Mouse (Mus musculus): Measurements from ENCODE around the gene Hivep3.

Hivep3 gene

DNA sequence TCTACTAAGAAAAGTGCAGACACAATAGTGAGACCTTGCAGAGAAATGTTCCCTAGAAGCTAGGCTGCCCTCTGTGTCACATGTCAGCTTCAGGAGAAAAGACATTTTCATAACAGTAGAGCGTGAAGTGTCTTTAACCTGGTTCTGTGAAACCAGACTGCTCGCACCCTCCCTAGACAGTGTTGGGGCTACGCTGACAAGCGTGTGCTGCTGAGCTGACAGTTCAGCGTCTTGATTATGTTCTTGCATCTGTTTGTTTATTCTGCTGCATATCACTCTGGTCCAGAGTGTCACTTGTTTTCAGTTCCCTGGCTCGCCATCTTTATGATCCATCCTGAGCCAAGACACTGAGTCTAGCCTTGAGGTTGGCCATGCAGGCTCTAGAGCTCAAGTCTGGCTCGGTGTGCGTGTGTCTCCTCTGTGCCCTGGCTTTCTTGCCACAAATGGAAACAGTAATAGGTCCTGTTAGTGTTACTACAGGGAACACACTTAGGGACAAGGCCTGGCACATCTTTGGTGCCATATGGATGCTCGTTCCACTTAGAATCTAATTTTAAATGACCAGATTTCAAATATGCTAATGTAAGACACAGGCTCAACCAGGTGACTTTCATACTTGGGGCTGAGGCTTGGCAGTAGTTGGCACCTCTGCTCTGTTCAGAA lies 28.0 kb downstream of the Hivep3 start:
- DNase-seq (ENCODE audit: low spot score) = no peak

GRCm38 (mm10) chr4:119762171-119762570 lies 28.6 kb downstream of the Hivep3 start:
- no peak for DNase-seq (ENCODE audit: low spot score)

DNA sequence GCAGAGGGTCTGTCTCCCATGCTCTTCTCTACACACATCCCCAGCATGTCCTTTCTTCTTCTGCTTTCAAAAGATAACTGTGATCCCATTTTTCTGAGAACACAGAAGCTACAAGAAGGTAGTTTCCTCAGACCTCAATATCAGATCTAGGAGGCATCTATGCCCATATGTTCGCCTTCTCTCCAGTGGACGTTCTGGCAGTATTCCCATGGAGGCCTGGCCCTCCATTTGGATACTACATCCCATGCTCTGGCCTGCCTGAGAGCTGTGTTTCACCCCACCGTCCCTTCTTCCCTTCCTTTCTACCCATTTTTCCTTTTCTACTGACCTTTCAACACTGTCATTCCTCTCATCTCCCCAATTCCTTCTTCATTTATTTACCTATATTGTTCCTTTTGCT lies 34.5 kb downstream of the Hivep3 start:
- no peak for DNase-seq (ENCODE audit: low spot score)

- no peak for DNase-seq (ENCODE audit: low spot score)
Measured at GRCm38 (mm10) chr4:119775913-119776312, 42.3 kb downstream of the Hivep3 start.

DNA sequence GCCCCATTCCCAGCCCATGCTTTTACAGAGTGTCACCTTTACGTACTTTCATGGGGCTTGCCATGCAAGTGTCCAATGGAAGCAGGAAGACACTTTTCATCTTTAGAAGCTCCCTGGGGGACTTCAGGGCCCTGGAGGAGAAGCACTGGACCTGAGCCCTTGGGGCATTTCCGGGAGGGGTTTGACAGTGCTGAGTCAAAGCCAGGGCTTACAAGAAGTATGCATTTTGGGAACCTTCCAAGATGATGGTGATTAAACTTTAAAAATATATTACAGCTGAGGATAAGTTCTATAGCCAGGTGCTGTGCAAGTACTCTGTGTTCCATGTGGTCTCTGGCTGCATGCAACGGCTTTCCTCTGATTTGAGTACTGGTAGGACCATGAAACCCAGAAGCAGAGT lies 43.6 kb downstream of the Hivep3 start:
- no peak for DNase-seq (ENCODE audit: low spot score)

GRCm38 (mm10) chr4:119779561-119780400 lies 46.2 kb downstream of the Hivep3 start:
- DNase-seq (ENCODE audit: low spot score) = no peak

DNA sequence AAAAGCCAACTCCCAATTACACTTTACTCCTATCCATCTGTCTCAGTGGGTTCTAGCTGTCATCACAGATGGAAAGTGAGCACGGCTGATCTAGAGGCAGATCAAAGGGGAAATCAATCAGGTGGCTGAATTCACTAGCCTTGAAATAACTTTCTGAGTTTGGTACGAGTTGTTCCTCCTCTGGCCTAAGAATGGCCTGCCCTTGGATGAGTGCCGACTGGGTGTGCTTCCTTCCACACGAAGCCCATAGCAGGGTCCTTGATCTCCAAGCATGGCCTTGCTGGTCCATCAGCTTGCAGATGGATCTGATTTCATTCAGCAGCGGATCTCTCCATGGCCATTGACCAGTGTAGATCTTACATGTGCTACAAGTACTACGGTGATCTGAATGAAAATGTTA lies 47.3 kb downstream of the Hivep3 start:
- no peak for DNase-seq (ENCODE audit: low spot score)

DNA sequence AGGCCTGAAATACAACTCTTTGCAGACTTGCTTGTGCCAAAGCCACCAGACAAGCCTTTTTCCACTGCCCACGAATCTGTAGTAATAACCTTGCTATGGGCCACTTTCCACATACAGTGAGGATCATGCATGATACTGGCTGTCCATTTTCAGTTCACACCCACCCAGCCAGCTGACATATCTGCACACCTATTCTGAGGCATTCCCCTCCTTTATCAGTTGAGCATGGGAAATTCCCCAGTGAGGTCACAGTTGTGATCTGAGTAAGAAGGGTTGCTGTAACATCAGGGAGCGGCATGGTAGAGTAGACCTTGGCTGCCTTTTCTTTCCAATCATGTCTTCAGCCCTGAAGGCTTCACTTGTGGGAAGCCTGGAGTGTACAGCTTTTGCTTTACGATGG lies 51.4 kb downstream of the Hivep3 start:
- peak; percentile 1 for DNase-seq (ENCODE audit: low spot score)

DNA sequence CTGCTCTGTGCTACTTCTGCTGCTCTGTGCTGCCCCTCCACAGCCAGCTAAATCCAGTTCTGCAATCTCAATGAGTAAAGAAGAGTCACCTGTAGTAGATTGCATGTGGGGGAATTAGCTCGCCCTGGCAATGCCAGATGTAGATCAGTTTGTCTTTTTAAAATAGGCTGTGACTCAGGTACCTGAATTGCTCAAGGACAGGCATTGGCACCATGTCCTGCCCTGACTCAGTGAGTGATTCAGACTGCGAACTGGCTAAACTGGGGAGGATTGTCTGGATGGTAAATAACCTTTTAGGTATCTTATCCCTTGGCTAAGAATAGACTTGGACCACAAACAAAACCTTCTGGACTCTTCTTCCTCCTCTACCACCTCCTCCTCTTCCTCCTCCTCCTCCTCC lies 52.7 kb downstream of the Hivep3 start:
- no peak for DNase-seq (ENCODE audit: low spot score)

DNA sequence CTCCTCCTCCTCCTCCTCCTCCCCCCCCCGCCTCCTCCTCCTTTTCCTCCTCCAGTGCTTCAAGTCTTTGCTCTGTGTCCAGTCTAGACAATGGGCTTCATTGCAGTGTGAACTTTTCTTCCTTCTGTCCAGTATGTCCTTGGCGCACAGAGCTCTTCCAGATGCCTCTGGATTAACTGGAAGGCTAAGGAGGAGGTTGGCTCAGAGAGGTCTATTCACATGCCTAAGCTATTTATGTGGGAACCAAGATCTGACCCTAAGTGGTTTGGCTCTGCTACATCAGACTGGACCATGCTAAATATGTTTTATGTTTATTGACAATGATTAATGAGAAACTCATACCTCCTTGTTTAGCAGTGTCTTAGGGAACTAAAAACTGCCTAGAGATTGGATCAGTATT lies 53.1 kb downstream of the Hivep3 start:
- no peak for DNase-seq (ENCODE audit: low spot score)

DNA sequence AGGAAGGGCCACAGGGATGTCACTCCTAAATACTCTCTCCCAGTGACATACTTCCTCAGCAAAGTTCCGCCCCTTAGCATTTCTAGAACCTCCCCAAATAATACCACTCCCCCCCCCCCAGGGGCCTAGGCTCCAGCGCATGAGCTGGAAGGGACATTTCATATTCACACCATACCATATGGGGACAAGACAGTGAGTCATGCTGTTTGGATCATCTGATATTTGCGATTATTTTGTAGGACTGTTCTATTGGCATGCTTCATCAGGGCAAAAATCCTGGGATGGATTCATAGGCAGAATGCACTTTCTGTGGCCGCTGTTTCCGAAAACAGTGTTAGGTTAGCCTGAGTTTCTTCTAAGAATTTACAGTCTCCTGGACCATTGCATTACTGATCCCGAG lies 55.2 kb downstream of the Hivep3 start:
- DNase-seq (ENCODE audit: low spot score) = no peak

GRCm38 (mm10) chr4:119789495-119790148 lies 56.0 kb downstream of the Hivep3 start:
- no peak for DNase-seq (ENCODE audit: low spot score)

DNA sequence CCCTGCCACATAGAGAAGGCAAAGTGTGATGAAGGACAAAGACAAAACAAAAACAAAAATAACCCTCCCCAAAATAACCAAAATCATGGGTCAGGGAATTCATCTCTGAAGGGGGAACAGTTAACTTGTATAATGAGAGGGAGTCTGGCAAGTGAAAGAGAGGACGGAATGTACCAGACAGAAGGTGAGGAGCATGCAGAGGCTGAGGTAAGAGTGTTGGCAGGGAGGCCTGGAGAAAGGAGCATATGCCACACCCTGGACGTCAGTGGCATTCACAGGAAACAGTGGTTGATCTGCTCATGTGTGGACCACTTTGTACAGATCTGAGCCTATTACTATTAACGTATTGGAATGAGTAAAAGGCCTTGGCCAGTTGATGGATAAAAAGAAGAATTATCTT lies 65.3 kb downstream of the Hivep3 start:
- no peak for DNase-seq (ENCODE audit: low spot score)

DNA sequence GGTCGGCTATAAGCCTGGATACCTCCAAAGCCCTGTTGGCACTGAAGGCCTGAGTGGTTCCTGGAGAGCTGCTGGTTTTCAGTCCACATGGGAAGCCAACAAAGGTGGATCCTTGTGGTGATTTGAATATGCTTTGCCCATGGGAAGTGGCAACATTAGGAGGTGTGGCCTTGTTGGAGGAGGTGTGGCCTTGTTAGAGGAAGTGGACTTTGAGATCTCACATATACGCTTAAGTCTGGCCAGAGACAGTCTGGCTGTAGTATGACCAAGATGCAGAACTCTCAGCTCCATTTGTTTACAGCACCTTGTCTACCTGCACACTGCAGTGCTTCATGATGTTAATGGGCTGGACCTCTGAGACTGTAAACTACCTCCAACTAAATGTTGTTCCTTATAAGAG lies 73.0 kb downstream of the Hivep3 start:
- DNase-seq (ENCODE audit: low spot score) = no peak

DNA sequence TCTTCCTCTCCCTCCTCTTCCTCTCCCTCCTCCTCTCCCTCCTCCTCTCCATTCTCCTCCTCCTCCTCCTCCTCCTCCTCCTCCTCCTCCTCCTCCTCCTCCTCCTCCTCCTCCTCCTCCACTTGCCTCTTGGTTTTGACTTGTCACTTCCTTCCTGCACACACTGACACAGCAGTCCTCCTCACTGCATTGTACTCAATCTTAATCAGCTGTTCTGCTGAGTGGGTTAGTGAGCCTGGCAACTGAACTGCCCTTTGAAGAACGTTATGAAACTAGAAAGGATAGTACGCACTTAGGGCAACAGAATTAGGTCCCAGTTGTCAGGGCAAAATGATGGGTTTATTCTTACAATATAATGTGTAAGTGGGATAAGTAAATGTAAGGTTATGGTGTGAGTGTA lies 73.8 kb downstream of the Hivep3 start:
- no peak for DNase-seq (ENCODE audit: low spot score)

DNA sequence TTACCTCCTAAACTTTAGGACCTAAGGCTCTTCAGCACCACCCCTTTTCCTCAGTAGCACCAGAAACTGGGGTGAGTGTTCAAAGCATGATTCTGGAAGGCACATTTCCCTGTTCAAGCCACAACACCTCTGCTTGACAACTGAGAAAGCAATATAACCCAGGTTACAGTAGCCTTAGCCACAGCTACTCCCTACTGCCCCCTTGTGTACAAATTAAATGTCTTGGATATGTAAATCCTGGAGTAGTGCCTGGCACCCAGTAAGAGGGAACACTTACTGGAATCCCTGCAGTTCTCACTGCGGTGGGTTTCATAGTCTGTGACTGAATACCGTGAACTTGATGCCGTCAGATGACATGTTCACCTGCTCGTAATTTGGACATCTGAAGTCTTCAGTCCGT lies 75.7 kb downstream of the Hivep3 start:
- DNase-seq (ENCODE audit: low spot score) = peak; percentile 18

- no peak for DNase-seq (ENCODE audit: low spot score)
Measured at GRCm38 (mm10) chr4:119812775-119813174, 79.2 kb downstream of the Hivep3 start.

GRCm38 (mm10) chr4:119813500-119814184 lies 80.1 kb downstream of the Hivep3 start:
- no peak for DNase-seq (ENCODE audit: low spot score)

- no peak for DNase-seq (ENCODE audit: low spot score)
Measured at GRCm38 (mm10) chr4:119814185-119815132, 80.9 kb downstream of the Hivep3 start.

GRCm38 (mm10) chr4:119815133-119815792 lies 81.7 kb downstream of the Hivep3 start:
- no peak for DNase-seq (ENCODE audit: low spot score)

DNA sequence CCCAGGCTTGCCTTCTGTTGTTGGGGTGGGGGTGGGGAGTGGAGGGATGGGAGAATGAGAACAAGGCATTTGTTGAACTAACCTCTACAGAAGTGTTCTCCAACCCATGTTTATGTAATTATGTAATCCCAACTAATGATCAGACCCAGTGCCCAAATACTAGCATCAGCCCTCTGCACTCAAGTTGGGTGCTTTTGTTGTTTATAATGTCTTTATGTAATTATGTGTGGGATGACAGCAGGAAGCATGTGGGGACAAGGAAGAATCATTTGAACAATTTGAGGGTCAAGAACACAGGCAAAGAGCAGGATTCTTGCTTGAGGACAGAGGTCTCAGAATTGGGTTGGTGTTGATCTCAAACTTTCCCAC lies 82.2 kb downstream of the Hivep3 start:
- no peak for DNase-seq (ENCODE audit: low spot score)
